Mouse (Mus musculus) urinary bladder, adult 2 months (tissue): ENCODE measurements around the gene Gm2012. TPM values are rescaled to one million over a fixed set of nuclear protein-coding genes. Genes with fewer than 3 reads are reported as not detected.
"Not testable (repeated sequence)": the region's sequence is repeated elsewhere in the genome, so short reads cannot be mapped to it uniquely, and the experiment has no call there.

Experiments used
- DNase-seq: peaks from one replicate; pipeline ENCODE4 v3.0.0; 2022; ENCODE audit warnings: low spot score
- polyA plus RNA-seq: library from polyadenylated mRNA; depleted of rRNA; stranded (reverse); fragments of >200 nt; gene quantifications from 2 replicates; pipeline ENCODE4 v1.2.3, GENCODE M21; 2012; rRNA removed

The Gm2012 gene
- not detected in 2 replicates for polyA plus RNA-seq

DNA sequence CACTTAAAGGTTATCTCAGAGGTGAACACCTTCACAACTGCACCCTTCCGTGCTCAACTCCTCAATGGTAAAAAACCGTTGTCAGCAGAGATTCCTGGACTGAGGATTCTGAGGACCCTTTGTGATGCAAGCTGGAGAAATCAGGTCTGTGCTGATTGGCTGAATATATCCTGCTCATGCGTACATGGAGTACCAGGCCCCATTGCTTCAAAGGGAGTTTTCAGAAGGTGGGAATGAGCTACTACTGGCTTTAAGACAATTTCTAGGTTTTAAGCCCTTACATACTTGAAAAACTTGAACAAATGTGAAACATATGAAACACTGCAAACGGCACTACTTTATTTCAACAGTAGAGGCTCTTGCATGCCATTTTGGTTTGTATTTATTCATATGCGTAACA, at the start of gene Gm2012:
Gm2012 (minus strand) TSS at position 101 of the 400 bp plus-strand sequence.
- not testable (repeated sequence) for DNase-seq

DNA sequence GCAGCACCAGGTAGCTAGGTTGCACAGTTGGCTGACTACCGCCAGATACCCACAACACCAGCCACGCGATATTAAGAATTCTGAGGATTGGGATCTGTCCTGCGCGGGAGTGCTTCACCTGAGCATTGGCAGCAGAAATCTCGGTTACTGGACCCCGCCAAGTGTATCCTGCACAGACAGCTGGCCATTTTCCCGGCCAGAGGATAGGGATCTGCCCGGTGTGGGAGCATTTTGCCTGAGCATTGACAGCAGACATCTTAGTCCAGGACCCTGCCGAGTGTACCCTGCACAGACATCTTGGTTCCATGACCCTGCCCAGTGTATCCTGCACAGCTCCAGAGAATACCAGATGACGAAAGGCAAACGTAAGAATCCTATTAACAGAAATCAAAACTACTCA, 72.0 kb downstream of the Gm2012 start:
- not testable (repeated sequence) for DNase-seq

Other genes starting within 250 kb of the Gm2012 start
- not detected in 2 replicates for gene Gm5168, start 180.3 kb downstream of the Gm2012 start, polyA plus RNA-seq
- not detected in 2 replicates for gene Gm2030, start 78.7 kb upstream of the Gm2012 start, polyA plus RNA-seq